Mouse (Mus musculus): ENCODE measurements around the gene Elavl4. TPM values are rescaled to one million over a fixed set of nuclear protein-coding genes. Genes with fewer than 3 reads are reported as not detected.
A peak's percentile ranks its signal among the peaks of the same experiment; 100 is the strongest.

The Elavl4 gene
- polyA plus RNA-seq (2015; fragmentation: Nextera tagmentation; extraction: Ambion mirVana): 15.1 and 15.9 TPM in 2 replicates

GRCm38 (mm10) chr4:110351178-110352000 lies at the start of gene Elavl4:
Gene Elavl4, minus strand, starts transcription at chr4:110351909.
- H3K27me3 ChIP-seq: no peaks in the 10 kb centered on the region
- no peaks in the 10 kb centered on the region for H3K36me3 ChIP-seq
- H3K4me3 ChIP-seq (replicated peaks): peak within 1 kb of the TSS; percentile 68
- WGBS: under 1% methylated on average over 66 of the region's 75 CpGs
- H3K4me2 ChIP-seq: peak within 1 kb of the TSS; percentile 92
- H3K9ac ChIP-seq: peak within 1 kb of the TSS; percentile 63
- ATAC-seq (replicated peaks; ENCODE audit: low FRiP score): peak; percentile 97
- no peaks in the 10 kb centered on the region for H3K4me1 ChIP-seq
- no peaks in the 10 kb centered on the region for H3K9me3 ChIP-seq (replicated peaks)
- H3K27ac ChIP-seq: peak within 1 kb of the TSS; percentile 81

- 0 out of 2 replicates have a peak within 1 kb of the TSS, but pooled peaks have one; percentile 39 for H3K9ac ChIP-seq
These were observed 45.9 kb upstream of the Elavl4 start, which contains the start of gene Agbl4 for GRCm38 (mm10) chr4:110397618-110398045. Gene Agbl4, plus strand, starts transcription at chr4:110397661.

GRCm38 (mm10) chr4:110396221-110396620 lies 44.5 kb upstream of the Elavl4 start:
- no peak overlapping the region for H3K9ac ChIP-seq
- WGBS: 86% methylated on average over 5 of the region's 5 CpGs
- no peak for ATAC-seq (replicated peaks; ENCODE audit: low FRiP score)

More at GRCm38 (mm10) chr4:110397618-110398045, 45.9 kb upstream of the Elavl4 start, which contains the start of gene Agbl4:
- H3K4me2 ChIP-seq: peak within 1 kb of the TSS; percentile 80
- no peaks in the 10 kb centered on the region for H3K9me3 ChIP-seq (replicated peaks)
- no peaks in the 10 kb centered on the region for H3K27me3 ChIP-seq
- H3K4me3 ChIP-seq (replicated peaks): peak within 1 kb of the TSS; percentile 65
- ATAC-seq (replicated peaks; ENCODE audit: low FRiP score): peak; percentile 100
- no peak within 1 kb of the TSS for H3K27ac ChIP-seq
- no peaks in the 10 kb centered on the region for H3K36me3 ChIP-seq
- 0% methylated on average over 27 of the region's 27 CpGs for WGBS
- H3K4me1 ChIP-seq: peaks cover 6% of the 10 kb centered on the region; the same call in 1 of the 2 replicates

GRCm38 (mm10) chr4:110360568-110360967 lies 8.9 kb upstream of the Elavl4 start:
- Histone ChIP-seq H3K9me3 (replicated peaks) (no peaks in the 10 kb centered on the region), H3K4me3 (replicated peaks) (no peak overlapping the region), H3K27ac (no peak overlapping the region), H3K36me3 (no peaks in the 10 kb centered on the region), H3K27me3 (no peaks in the 10 kb centered on the region), H3K4me1 (no peaks in the 10 kb centered on the region), H3K9ac (no peak overlapping the region), H3K4me2 (no peak overlapping the region)
- no peak for ATAC-seq (replicated peaks; ENCODE audit: low FRiP score)
- WGBS: 80% methylated on average over 2 of the region's 2 CpGs

More at GRCm38 (mm10) chr4:110396221-110396620, 44.5 kb upstream of the Elavl4 start:
- no peaks in the 10 kb centered on the region for H3K9me3 ChIP-seq (replicated peaks)
- H3K4me1 ChIP-seq: peaks cover 6% of the 10 kb centered on the region; the same call in 1 of the 2 replicates
- no peak overlapping the region for H3K4me3 ChIP-seq (replicated peaks)
- H3K27me3 ChIP-seq: no peaks in the 10 kb centered on the region
- no peak overlapping the region for H3K27ac ChIP-seq
- no peaks in the 10 kb centered on the region for H3K36me3 ChIP-seq
- H3K4me2 ChIP-seq: no peak overlapping the region

- peak; percentile 7; the same call in 1 of the 2 replicates for ATAC-seq (replicated peaks; ENCODE audit: low FRiP score)
- WGBS: 11% methylated on average over 5 of the region's 5 CpGs
- H3K4me1 ChIP-seq: no peaks in the 10 kb centered on the region
These were observed 276 bp upstream of the Elavl4 start for GRCm38 (mm10) chr4:110352001-110352369.

GRCm38 (mm10) chr4:110350856-110351177 lies 892 bp downstream of the Elavl4 start:
- Histone ChIP-seq H3K27me3 (no peaks in the 10 kb centered on the region), H3K27ac (peak overlapping the region; percentile 81), H3K9ac (peak overlapping the region; percentile 63), H3K4me3 (replicated peaks) (peak overlapping the region; percentile 68), H3K9me3 (replicated peaks) (no peaks in the 10 kb centered on the region), H3K36me3 (no peaks in the 10 kb centered on the region), H3K4me2 (peak overlapping the region; percentile 92), H3K4me1 (no peaks in the 10 kb centered on the region)
- 9% methylated on average over 6 of the region's 6 CpGs for WGBS
- peak; percentile 24 for ATAC-seq (replicated peaks; ENCODE audit: low FRiP score)

More at GRCm38 (mm10) chr4:110352001-110352369, 276 bp upstream of the Elavl4 start:
- Histone ChIP-seq H3K4me2 (peak overlapping the region; percentile 92), H3K27me3 (no peaks in the 10 kb centered on the region), H3K36me3 (no peaks in the 10 kb centered on the region), H3K4me3 (replicated peaks) (peak overlapping the region; percentile 68), H3K9me3 (replicated peaks) (no peaks in the 10 kb centered on the region), H3K27ac (peak overlapping the region; percentile 81), H3K9ac (peak overlapping the region; percentile 63; the same call in 1 of the 2 replicates)

GRCm38 (mm10) chr4:110323912-110324311 lies 27.8 kb downstream of the Elavl4 start:
- Histone ChIP-seq H3K27ac (no peak overlapping the region), H3K4me2 (no peak overlapping the region), H3K4me1 (no peaks in the 10 kb centered on the region), H3K27me3 (no peaks in the 10 kb centered on the region), H3K36me3 (no peaks in the 10 kb centered on the region), H3K9me3 (replicated peaks) (no peaks in the 10 kb centered on the region), H3K9ac (no peak overlapping the region), H3K4me3 (replicated peaks) (no peak overlapping the region)
- 64% methylated on average over 3 of the region's 3 CpGs for WGBS
- ATAC-seq (replicated peaks; ENCODE audit: low FRiP score): no peak

GRCm38 (mm10) chr4:110312126-110312525 lies 39.6 kb downstream of the Elavl4 start:
- H3K4me3 ChIP-seq (replicated peaks): no peak overlapping the region
- 16% methylated on average over 1 of the region's 1 CpGs for WGBS
- H3K36me3 ChIP-seq: no peaks in the 10 kb centered on the region
- no peak for ATAC-seq (replicated peaks; ENCODE audit: low FRiP score)
- no peak overlapping the region for H3K9ac ChIP-seq
- no peaks in the 10 kb centered on the region for H3K4me1 ChIP-seq
- H3K9me3 ChIP-seq (replicated peaks): no peaks in the 10 kb centered on the region
- H3K27ac ChIP-seq: no peak overlapping the region
- H3K27me3 ChIP-seq: no peaks in the 10 kb centered on the region
- H3K4me2 ChIP-seq: no peak overlapping the region

- Histone ChIP-seq H3K4me1 (no peaks in the 10 kb centered on the region), H3K9ac (no peak overlapping the region), H3K4me2 (no peak overlapping the region), H3K4me3 (replicated peaks) (no peak overlapping the region), H3K27me3 (no peaks in the 10 kb centered on the region), H3K36me3 (no peaks in the 10 kb centered on the region), H3K9me3 (replicated peaks) (no peaks in the 10 kb centered on the region), H3K27ac (no peak overlapping the region)
- no peak for ATAC-seq (replicated peaks; ENCODE audit: low FRiP score)
- WGBS: 67% methylated on average over 5 of the region's 5 CpGs
These were observed 44.7 kb downstream of the Elavl4 start for GRCm38 (mm10) chr4:110306972-110307371.

- WGBS: 76% methylated on average over 11 of the region's 11 CpGs
- no peaks in the 10 kb centered on the region for H3K27me3 ChIP-seq
- no peak for ATAC-seq (replicated peaks; ENCODE audit: low FRiP score)
- no peaks in the 10 kb centered on the region for H3K36me3 ChIP-seq
- H3K4me2 ChIP-seq: no peak overlapping the region
- no peak overlapping the region for H3K4me3 ChIP-seq (replicated peaks)
- no peaks in the 10 kb centered on the region for H3K9me3 ChIP-seq (replicated peaks)
- H3K27ac ChIP-seq: no peak overlapping the region
- H3K9ac ChIP-seq: no peak overlapping the region
- H3K4me1 ChIP-seq: no peaks in the 10 kb centered on the region
These were observed 45.1 kb downstream of the Elavl4 start for GRCm38 (mm10) chr4:110306559-110306958.

- Histone ChIP-seq H3K4me3 (replicated peaks) (no peak overlapping the region), H3K9me3 (replicated peaks) (no peaks in the 10 kb centered on the region), H3K9ac (no peak overlapping the region), H3K4me1 (no peaks in the 10 kb centered on the region), H3K4me2 (no peak overlapping the region), H3K27ac (no peak overlapping the region), H3K36me3 (no peaks in the 10 kb centered on the region), H3K27me3 (no peaks in the 10 kb centered on the region)
- 89% methylated on average over 3 of the region's 3 CpGs for WGBS
- ATAC-seq (replicated peaks; ENCODE audit: low FRiP score): no peak
These were observed 55.9 kb downstream of the Elavl4 start for GRCm38 (mm10) chr4:110295793-110296192.

GRCm38 (mm10) chr4:110293238-110293637 lies 58.5 kb downstream of the Elavl4 start:
- Histone ChIP-seq H3K4me3 (replicated peaks) (no peak overlapping the region), H3K4me1 (no peaks in the 10 kb centered on the region), H3K9me3 (replicated peaks) (no peaks in the 10 kb centered on the region), H3K9ac (no peak overlapping the region), H3K27me3 (no peaks in the 10 kb centered on the region), H3K27ac (no peak overlapping the region), H3K4me2 (no peak overlapping the region), H3K36me3 (no peaks in the 10 kb centered on the region)
- 40% methylated on average over 5 of the region's 5 CpGs for WGBS
- peak; percentile 73; the same call in 1 of the 2 replicates for ATAC-seq (replicated peaks; ENCODE audit: low FRiP score)

All from kidney, embryonic 15.5 days (tissue).